Mouse (Mus musculus): Measurements from ENCODE around the gene Lypd6b. TPM values are rescaled to one million over a fixed set of nuclear protein-coding genes. Genes with fewer than 3 reads are reported as not detected.

Lypd6b gene
- polyA plus RNA-seq, 1 experiment from 2014 or later: 8.9 TPM

DNA sequence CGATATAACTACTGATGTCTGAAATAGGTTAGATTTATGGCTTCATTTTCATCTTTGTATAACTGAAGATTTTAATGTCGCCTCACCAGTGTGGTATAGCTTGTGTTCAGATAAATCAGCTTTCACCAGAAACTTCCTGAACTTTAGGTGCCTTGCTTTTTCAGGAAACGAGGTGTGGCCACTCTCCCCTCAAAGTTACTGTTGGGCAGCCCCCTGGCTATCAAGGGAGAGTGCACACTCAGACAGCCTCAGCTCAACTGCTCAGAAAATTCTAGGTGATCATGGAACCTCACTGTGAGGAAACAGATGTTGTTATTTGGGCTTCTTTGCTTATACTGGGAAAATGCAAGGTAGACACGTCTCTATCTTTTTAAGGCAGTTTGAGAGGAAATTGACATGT, 25.7 kb downstream of the Lypd6b start:
- H3K9me3 ChIP-seq (replicated peaks; ENCODE audit: low read length): no peaks in the 10 kb centered on the region
- no peaks in the 10 kb centered on the region for H3K27me3 ChIP-seq (ENCODE audit: insufficient read depth, low read length)
- no peak overlapping the region for H3K4me3 ChIP-seq (replicated peaks; ENCODE audit: low read depth, low read length)
- H3K36me3 ChIP-seq (ENCODE audit: insufficient read depth, low read length): no peaks in the 10 kb centered on the region
- TF ChIP-seq CTCF (IDR thresholded peaks at IDR 0.05; ENCODE audit: low read depth): no peak
- H3K4me1 ChIP-seq (replicated peaks; ENCODE audit: insufficient read depth, low read length): 0 out of 2 replicates have a peak, but pooled peaks cover 9% of the 10 kb centered on the region
- no peak overlapping the region for H3K27ac ChIP-seq
- no peak overlapping the region for H3K9ac ChIP-seq (ENCODE audit: low read depth, low read length)
- DNase-seq (ENCODE audit: low spot score) (no peak), ATAC-seq (replicated peaks; ENCODE audit: low FRiP score, low read depth) (no peak)
- H3K4me2 ChIP-seq (ENCODE audit: low read length): no peak overlapping the region
- WGBS: 62% methylated on average over 4 of the region's 4 CpGs

DNA sequence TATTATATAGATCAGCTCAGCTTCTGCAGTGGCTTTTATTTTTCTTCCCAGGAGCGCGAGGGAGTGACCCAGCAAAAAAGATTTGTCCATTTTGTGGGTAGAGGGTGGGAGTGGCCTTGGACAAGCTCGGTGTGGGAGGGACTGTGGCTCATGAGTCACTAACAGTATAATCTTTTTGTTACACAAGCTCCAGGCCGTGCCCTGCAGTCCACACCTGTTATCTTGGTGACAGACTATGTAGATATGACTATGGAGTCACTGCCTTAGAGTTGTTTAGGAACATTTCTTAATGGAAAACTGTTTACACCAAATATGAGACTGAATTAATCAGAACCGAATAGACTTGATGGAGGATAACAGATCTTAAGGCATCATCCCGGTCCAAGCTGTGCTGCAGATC, 26.5 kb downstream of the Lypd6b start:
- H3K27me3 ChIP-seq (ENCODE audit: insufficient read depth, low read length): no peaks in the 10 kb centered on the region
- no peak overlapping the region for H3K4me2 ChIP-seq (ENCODE audit: low read length)
- H3K4me1 ChIP-seq (replicated peaks; ENCODE audit: insufficient read depth, low read length): 0 out of 2 replicates have a peak, but pooled peaks cover 9% of the 10 kb centered on the region
- ATAC-seq (replicated peaks; ENCODE audit: low FRiP score, low read depth) (no peak), DNase-seq (ENCODE audit: low spot score) (no peak)
- 42% methylated on average over 6 of the region's 6 CpGs for WGBS
- no peaks in the 10 kb centered on the region for H3K9me3 ChIP-seq (replicated peaks; ENCODE audit: low read length)
- TF ChIP-seq CTCF (IDR thresholded peaks at IDR 0.05; ENCODE audit: low read depth): no peak
- no peak overlapping the region for H3K4me3 ChIP-seq (replicated peaks; ENCODE audit: low read depth, low read length)
- H3K27ac ChIP-seq: no peak overlapping the region
- H3K36me3 ChIP-seq (ENCODE audit: insufficient read depth, low read length): no peaks in the 10 kb centered on the region
- no peak overlapping the region for H3K9ac ChIP-seq (ENCODE audit: low read depth, low read length)

DNA sequence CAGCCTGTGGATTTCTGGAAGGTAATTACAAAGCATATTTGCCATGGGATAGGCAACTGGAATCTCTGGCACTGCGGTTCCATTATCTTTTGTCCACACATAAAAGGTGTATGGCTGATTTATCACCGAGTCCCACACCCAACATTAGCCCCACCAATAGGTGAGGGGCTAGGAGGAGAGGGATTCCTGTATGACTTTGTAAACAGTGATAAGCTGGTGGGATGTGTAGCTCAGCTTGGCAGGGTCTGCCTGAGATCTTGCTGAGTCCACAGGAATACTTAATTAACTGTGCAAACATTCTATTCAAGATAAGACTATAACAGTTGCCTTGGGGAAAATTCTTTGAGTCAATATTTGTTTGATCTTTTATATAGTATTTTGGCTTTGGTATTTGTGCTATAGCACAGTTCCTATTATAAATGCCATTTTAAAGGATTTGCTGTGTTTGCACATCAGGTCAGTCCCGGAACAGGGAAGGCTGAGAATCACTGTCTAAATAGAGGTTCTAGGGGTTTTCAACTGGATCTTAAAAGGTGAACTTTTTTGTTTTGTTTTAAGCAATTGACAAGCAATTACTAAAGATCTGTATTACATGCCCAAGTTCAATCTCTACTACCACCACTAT, 28.3 kb downstream of the Lypd6b start:
- 74% methylated on average over 3 of the region's 3 CpGs for WGBS
- Histone ChIP-seq H3K9me3 (replicated peaks; ENCODE audit: low read length) (no peaks in the 10 kb centered on the region), H3K27ac (no peak overlapping the region), H3K4me1 (replicated peaks; ENCODE audit: insufficient read depth, low read length) (0 out of 2 replicates have a peak, but pooled peaks cover 9% of the 10 kb centered on the region), H3K9ac (ENCODE audit: low read depth, low read length) (no peak overlapping the region), H3K27me3 (ENCODE audit: insufficient read depth, low read length) (no peaks in the 10 kb centered on the region), H3K4me2 (ENCODE audit: low read length) (no peak overlapping the region), H3K4me3 (replicated peaks; ENCODE audit: low read depth, low read length) (no peak overlapping the region), H3K36me3 (ENCODE audit: insufficient read depth, low read length) (no peaks in the 10 kb centered on the region)
- DNase-seq (ENCODE audit: low spot score) (no peak), ATAC-seq (replicated peaks; ENCODE audit: low FRiP score, low read depth) (no peak)
- TF ChIP-seq CTCF (IDR thresholded peaks at IDR 0.05; ENCODE audit: low read depth): no peak

DNA sequence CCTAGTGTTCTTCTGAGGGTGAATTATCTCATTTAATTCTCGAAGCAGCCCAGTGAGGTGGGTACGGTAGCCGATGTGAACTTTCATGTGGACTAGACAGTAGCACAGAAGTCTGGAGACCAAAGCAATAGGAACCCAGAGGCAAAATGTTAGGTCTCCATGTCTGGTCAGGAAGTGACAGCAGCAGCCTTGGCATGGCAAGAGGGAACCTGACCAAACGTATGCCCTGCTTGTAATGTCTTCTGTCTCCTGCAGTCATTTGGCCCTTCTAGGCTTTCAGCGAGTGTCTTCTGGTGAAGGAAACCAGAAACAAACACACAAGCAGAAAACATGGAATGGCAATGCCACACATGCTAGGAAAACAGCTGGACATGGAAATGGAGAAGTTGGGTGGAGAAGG, 29.1 kb downstream of the Lypd6b start:
- 0 out of 2 replicates have a peak, but pooled peaks cover 8% of the 10 kb centered on the region for H3K4me1 ChIP-seq (replicated peaks; ENCODE audit: insufficient read depth, low read length)
- no peak for ATAC-seq (replicated peaks; ENCODE audit: low FRiP score, low read depth)
- H3K4me2 ChIP-seq (ENCODE audit: low read length): no peak overlapping the region
- no peak for DNase-seq (ENCODE audit: low spot score)
- no peaks in the 10 kb centered on the region for H3K27me3 ChIP-seq (ENCODE audit: insufficient read depth, low read length)
- H3K9me3 ChIP-seq (replicated peaks; ENCODE audit: low read length): no peaks in the 10 kb centered on the region
- no peaks in the 10 kb centered on the region for H3K36me3 ChIP-seq (ENCODE audit: insufficient read depth, low read length)
- TF ChIP-seq CTCF (IDR thresholded peaks at IDR 0.05; ENCODE audit: low read depth): no peak
- WGBS: 86% methylated on average over 5 of the region's 5 CpGs
- no peak overlapping the region for H3K4me3 ChIP-seq (replicated peaks; ENCODE audit: low read depth, low read length)
- no peak overlapping the region for H3K9ac ChIP-seq (ENCODE audit: low read depth, low read length)
- no peak overlapping the region for H3K27ac ChIP-seq

DNA sequence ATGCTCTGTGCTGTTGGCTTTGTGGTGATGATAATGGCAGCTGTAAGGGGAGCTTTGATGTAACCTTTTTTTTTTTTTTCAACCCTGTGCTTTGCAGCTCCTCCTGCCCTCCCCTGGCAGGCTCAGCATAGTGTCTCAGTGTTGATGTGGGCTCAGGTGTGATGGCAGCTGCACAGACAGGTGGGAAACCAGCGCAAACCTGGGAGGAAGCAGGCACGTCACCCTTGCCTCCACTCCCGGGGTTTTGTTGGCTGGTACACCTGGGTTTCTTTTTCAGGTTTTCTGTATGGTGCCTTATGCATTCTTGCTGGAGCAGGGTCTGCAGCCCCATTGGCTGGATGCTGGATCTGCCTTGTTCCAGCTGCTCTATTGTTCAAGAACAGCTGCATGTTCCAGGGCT, 29.7 kb downstream of the Lypd6b start:
- DNase-seq (ENCODE audit: low spot score) (no peak), ATAC-seq (replicated peaks; ENCODE audit: low FRiP score, low read depth) (no peak)
- Histone ChIP-seq H3K9me3 (replicated peaks; ENCODE audit: low read length) (no peaks in the 10 kb centered on the region), H3K27ac (no peak overlapping the region), H3K9ac (ENCODE audit: low read depth, low read length) (no peak overlapping the region), H3K4me1 (replicated peaks; ENCODE audit: insufficient read depth, low read length) (0 out of 2 replicates have a peak, but pooled peaks cover 2% of the 10 kb centered on the region), H3K27me3 (ENCODE audit: insufficient read depth, low read length) (no peaks in the 10 kb centered on the region), H3K4me2 (ENCODE audit: low read length) (no peak overlapping the region), H3K36me3 (ENCODE audit: insufficient read depth, low read length) (no peaks in the 10 kb centered on the region), H3K4me3 (replicated peaks; ENCODE audit: low read depth, low read length) (no peak overlapping the region)
- 91% methylated on average over 3 of the region's 3 CpGs for WGBS
- no peak for TF ChIP-seq CTCF (IDR thresholded peaks at IDR 0.05; ENCODE audit: low read depth)

DNA sequence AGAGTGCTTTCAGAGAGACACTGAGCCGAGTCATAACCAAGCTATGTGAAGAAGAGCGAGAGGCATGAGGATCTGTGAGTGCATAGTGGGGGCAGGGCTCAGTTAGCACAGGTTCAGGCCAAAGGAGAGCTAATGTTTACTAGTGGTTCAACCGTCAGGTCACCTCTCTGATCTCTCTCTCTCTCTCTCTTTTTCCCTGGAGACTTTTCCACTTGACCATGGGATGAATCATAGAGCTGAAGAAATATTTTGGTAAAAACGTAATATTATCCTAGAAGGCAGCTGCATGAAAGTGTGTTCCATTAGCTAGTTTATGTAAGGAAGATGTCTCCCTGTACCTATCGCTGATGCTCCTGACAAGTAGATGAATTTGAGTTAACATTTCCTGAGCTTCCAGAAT, 30.6 kb downstream of the Lypd6b start:
- TF ChIP-seq CTCF (IDR thresholded peaks at IDR 0.05; ENCODE audit: low read depth): no peak
- no peak overlapping the region for H3K9ac ChIP-seq (ENCODE audit: low read depth, low read length)
- ATAC-seq (replicated peaks; ENCODE audit: low FRiP score, low read depth): no peak
- H3K27ac ChIP-seq: no peak overlapping the region
- no peaks in the 10 kb centered on the region for H3K9me3 ChIP-seq (replicated peaks; ENCODE audit: low read length)
- H3K4me1 ChIP-seq (replicated peaks; ENCODE audit: insufficient read depth, low read length): no peaks in the 10 kb centered on the region
- H3K4me2 ChIP-seq (ENCODE audit: low read length): no peak overlapping the region
- H3K4me3 ChIP-seq (replicated peaks; ENCODE audit: low read depth, low read length): no peak overlapping the region
- H3K27me3 ChIP-seq (ENCODE audit: insufficient read depth, low read length): no peaks in the 10 kb centered on the region
- H3K36me3 ChIP-seq (ENCODE audit: insufficient read depth, low read length): no peaks in the 10 kb centered on the region
- DNase-seq (ENCODE audit: low spot score): no peak
- 71% methylated on average over 5 of the region's 5 CpGs for WGBS

DNA sequence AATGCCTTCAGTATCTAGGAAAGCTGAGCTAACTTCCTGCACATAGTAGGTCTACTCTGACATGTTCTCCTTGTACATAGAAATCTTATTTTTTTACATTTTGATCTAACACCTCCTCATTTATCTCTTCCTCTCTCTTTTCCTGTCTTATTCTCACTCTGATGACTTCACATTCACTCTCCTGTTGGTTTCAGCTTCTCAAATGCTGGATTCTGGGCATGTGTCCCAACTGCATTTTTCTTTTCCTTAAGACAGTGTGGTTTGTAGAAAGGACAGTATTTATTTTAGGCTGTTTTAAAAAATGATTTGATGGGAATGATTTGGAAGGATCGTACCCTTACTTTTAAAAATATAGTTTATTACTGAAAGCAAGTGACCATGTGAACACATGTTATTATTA, 34.8 kb downstream of the Lypd6b start:
- 74% methylated on average over 1 of the region's 1 CpGs for WGBS
- H3K27me3 ChIP-seq (ENCODE audit: insufficient read depth, low read length): no peaks in the 10 kb centered on the region
- no peaks in the 10 kb centered on the region for H3K4me1 ChIP-seq (replicated peaks; ENCODE audit: insufficient read depth, low read length)
- no peak overlapping the region for H3K4me2 ChIP-seq (ENCODE audit: low read length)
- H3K27ac ChIP-seq: no peak overlapping the region
- ATAC-seq (replicated peaks; ENCODE audit: low FRiP score, low read depth): no peak
- no peak for DNase-seq (ENCODE audit: low spot score)
- H3K4me3 ChIP-seq (replicated peaks; ENCODE audit: low read depth, low read length): no peak overlapping the region
- no peak for TF ChIP-seq CTCF (IDR thresholded peaks at IDR 0.05; ENCODE audit: low read depth)
- no peaks in the 10 kb centered on the region for H3K9me3 ChIP-seq (replicated peaks; ENCODE audit: low read length)
- no peaks in the 10 kb centered on the region for H3K36me3 ChIP-seq (ENCODE audit: insufficient read depth, low read length)
- no peak overlapping the region for H3K9ac ChIP-seq (ENCODE audit: low read depth, low read length)
